Mouse (Mus musculus) adrenal gland, adult 8-10 months (tissue): ENCODE measurements around the gene Cnga4. TPM values are rescaled to one million over a fixed set of nuclear protein-coding genes. Genes with fewer than 3 reads are reported as not detected.
A peak's percentile ranks its signal among the peaks of the same experiment; 100 is the strongest.
"Not testable (repeated sequence)": the region's sequence is repeated elsewhere in the genome, so short reads cannot be mapped to it uniquely, and the experiment has no call there.

Experiments used
- DNase-seq: peaks from one replicate; pipeline ENCODE4 v3.0.0; 2022
- total RNA-seq, 4 experiments: library from RNA; stranded (reverse); gene quantifications; 2 replicates each; pipeline ENCODE4 v1.2.4; 2022

The Cnga4 gene
- total RNA-seq, result not detected

- no peak for DNase-seq
Observed at GRCm38 (mm10) chr7:105404268-105404667, at the start of gene Cnga4. Cnga4 (plus strand) TSS chr7:105404568.

GRCm38 (mm10) chr7:105356064-105356463, 48.3 kb upstream of the Cnga4 start:
- not testable (repeated sequence) for DNase-seq

GRCm38 (mm10) chr7:105356487-105356886, 47.9 kb upstream of the Cnga4 start:
- DNase-seq, result not testable (repeated sequence)

GRCm38 (mm10) chr7:105361713-105362112, 42.7 kb upstream of the Cnga4 start:
- DNase-seq, result no peak

- DNase-seq, result no peak
Observed at GRCm38 (mm10) chr7:105367268-105367667, 37.1 kb upstream of the Cnga4 start.

- DNase-seq, result no peak
Observed at GRCm38 (mm10) chr7:105367930-105368329, 36.4 kb upstream of the Cnga4 start, which contains the start of gene Olfr692. Olfr692 (plus strand) TSS chr7:105368230.

- DNase-seq, result no peak
Observed at GRCm38 (mm10) chr7:105368521-105368920, 35.8 kb upstream of the Cnga4 start.

GRCm38 (mm10) chr7:105372912-105373311, 31.5 kb upstream of the Cnga4 start:
- no peak for DNase-seq

GRCm38 (mm10) chr7:105373509-105373908, 30.9 kb upstream of the Cnga4 start:
- DNase-seq, result no peak

- DNase-seq, result no peak
Observed at GRCm38 (mm10) chr7:105373976-105374375, 30.4 kb upstream of the Cnga4 start.

GRCm38 (mm10) chr7:105374866-105375265, 29.5 kb upstream of the Cnga4 start, which contains the start of gene Gm5901:
Gm5901 (plus strand) TSS chr7:105375038.
- no peak for DNase-seq

- DNase-seq, result no peak
Observed at GRCm38 (mm10) chr7:105380329-105380728, 24.0 kb upstream of the Cnga4 start.

- DNase-seq, result no peak
Observed at GRCm38 (mm10) chr7:105387696-105388095, 16.7 kb upstream of the Cnga4 start.

GRCm38 (mm10) chr7:105390236-105390635, 14.1 kb upstream of the Cnga4 start:
- DNase-seq, result no peak

- no peak for DNase-seq
Observed at GRCm38 (mm10) chr7:105394606-105395005, 9.8 kb upstream of the Cnga4 start.

- no peak for DNase-seq
Observed at GRCm38 (mm10) chr7:105395131-105395820, 9.1 kb upstream of the Cnga4 start.

GRCm38 (mm10) chr7:105396126-105396525, 8.2 kb upstream of the Cnga4 start:
- DNase-seq, result no peak

GRCm38 (mm10) chr7:105399058-105399934, 5.1 kb upstream of the Cnga4 start:
- DNase-seq, result no peak

- DNase-seq, result peak; percentile 100
Observed at GRCm38 (mm10) chr7:105399935-105400624, 4.3 kb upstream of the Cnga4 start, which contains the start of gene Fam160a2. Fam160a2 (minus strand) TSS chr7:105400054.

GRCm38 (mm10) chr7:105406322-105406721, 2.0 kb downstream of the Cnga4 start:
- no peak for DNase-seq

- peak; percentile 44 for DNase-seq
Observed at GRCm38 (mm10) chr7:105411874-105412632, 7.7 kb downstream of the Cnga4 start.

GRCm38 (mm10) chr7:105414385-105414784, 10.0 kb downstream of the Cnga4 start:
- no peak for DNase-seq
